Mouse (Mus musculus) intestine, embryonic 16.5 days (tissue): ENCODE measurements around the gene Cenpi. TPM values are rescaled to one million over a fixed set of nuclear protein-coding genes. Genes with fewer than 3 reads are reported as not detected.
A peak's percentile ranks its signal among the peaks of the same experiment; 100 is the strongest.

Source experiments
- ATAC-seq: fragments of 200-750 bp; cut with Nextera tagmentation; 2 replicates; pipeline ENCODE4 v1.8.0; 2017; ENCODE audit warnings: moderate TSS enrichment, moderate library complexity
- H3K27ac ChIP-seq: fragments of 300-500 bp; sonication (generic); 2 replicates; pipeline ENCODE4 v1.5.1; 2014; ENCODE audit warnings: mild to moderate bottlenecking, low read length
- H3K27me3 ChIP-seq: fragments of 300-500 bp; sonication (generic); replicated peaks from 2 replicates; pipeline ENCODE4 v1.6.1; 2014; ENCODE audit warnings: low read length, control low read depth, mixed read lengths; ENCODE audit not compliant: control insufficient read depth, insufficient read depth
- H3K36me3 ChIP-seq: fragments of 300-500 bp; sonication (generic); 2 replicates; pipeline ENCODE4 v1.6.1; 2014; ENCODE audit warnings: low read length, control low read depth; ENCODE audit not compliant: control insufficient read depth, insufficient read depth
- H3K4me1 ChIP-seq: fragments of 300-500 bp; sonication (generic); 2 replicates; pipeline ENCODE4 v1.6.1; 2014; ENCODE audit warnings: low read length, control low read depth, mixed read lengths; ENCODE audit not compliant: control insufficient read depth, insufficient read depth
- H3K4me2 ChIP-seq: fragments of 300-500 bp; sonication (generic); 2 replicates; pipeline ENCODE4 v1.6.1; 2014; ENCODE audit warnings: low read depth, low read length, control low read depth
- H3K4me3 ChIP-seq: fragments of 300-500 bp; sonication (generic); 2 replicates; pipeline ENCODE4 v1.5.1; 2014; ENCODE audit warnings: mild to moderate bottlenecking, low read length
- H3K9ac ChIP-seq: fragments of 300-500 bp; sonication (generic); 2 replicates; pipeline ENCODE4 v1.6.1; 2014; ENCODE audit warnings: low read depth, low read length
- H3K9me3 ChIP-seq: fragments of 300-500 bp; sonication (generic); 2 replicates; pipeline ENCODE4 v1.6.1; 2016; ENCODE audit warnings: low read length, control low read depth; ENCODE audit not compliant: control insufficient read depth
- WGBS: fragments of 180-500 bp; shearing (Covaris S2); extraction: QIAGEN DNeasy Blood & Tissue Kit; methylation state at CpG from one replicate; pipeline ENCODE4 v1.1.7; 2014; 5-methylcytosine and 5-hydroxymethylcytosine counted together
- polyA plus RNA-seq: library from polyadenylated mRNA; unstranded; fragments of >200 nt; fragmentation: Nextera tagmentation; extraction: Ambion mirVana; gene quantifications from 2 replicates; pipeline ENCODE4 v1.2.1, GENCODE M21; 2015

The Cenpi gene
- polyA plus RNA-seq: 20.3 and 21.2 TPM in 2 replicates

DNA sequence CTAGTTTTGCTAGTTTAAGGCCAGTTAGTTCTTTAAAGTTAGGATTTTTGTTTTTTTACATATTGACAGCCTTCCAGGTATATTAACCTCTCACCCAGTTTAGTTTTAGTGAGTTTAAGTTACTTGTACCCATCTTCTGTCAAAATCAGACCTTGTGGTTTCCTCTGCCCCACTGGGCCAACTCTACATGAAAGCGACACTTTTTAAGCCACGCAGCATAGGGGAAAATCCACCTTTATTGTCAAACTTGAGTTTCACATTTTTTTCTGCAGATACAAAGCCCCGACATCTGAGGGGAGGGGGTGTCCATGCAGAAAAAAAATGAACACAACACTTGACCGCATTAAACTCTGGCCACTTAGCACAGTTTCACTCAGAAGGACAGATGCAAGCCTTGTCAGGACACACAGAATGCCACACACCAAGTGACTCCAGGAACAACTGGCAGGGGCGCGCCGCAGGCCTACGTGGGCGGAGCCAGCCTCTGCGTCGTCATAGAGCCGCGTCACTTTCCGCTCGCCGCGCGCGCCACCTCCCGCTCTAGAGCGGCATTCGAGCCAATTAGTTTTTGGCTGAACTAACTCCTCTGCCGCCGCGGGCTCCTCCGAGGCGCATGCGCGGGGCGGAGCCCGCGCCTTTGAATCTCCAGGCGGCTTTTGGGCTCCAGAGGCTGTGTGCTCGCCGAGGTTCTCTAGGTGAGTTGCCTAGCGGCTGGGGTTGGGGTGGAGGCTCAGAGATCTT is at the start of gene Cenpi:
Cenpi (plus strand) TSS at position 551 of the 741 bp plus-strand sequence.
- ATAC-seq: peak; percentile 99
- H3K27me3 ChIP-seq: no peaks in the 10 kb centered on the region
- no peak within 1 kb of the TSS; the same call in 1 of the 2 replicates for H3K27ac ChIP-seq

DNA sequence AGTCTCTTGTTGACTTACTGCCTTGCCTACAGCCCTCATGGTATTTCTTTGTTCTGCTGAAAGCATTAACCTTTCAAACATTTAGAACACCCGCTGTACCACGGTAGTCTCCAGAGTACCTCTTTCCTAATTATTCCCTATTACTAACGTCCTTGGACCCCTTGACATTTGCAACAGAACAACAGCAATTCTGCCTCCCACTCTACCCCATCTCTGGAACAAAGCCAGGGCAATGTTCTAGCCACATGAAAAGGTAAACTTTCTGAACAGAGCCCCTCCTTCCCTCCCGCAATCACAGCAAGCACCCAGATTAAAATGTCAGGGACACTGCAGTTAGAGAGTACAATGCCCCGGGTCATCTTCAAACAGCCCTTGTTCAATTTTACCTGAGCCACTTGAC is 46.7 kb upstream of the Cenpi start:
- Histone ChIP-seq H3K36me3 (no peaks in the 10 kb centered on the region), H3K27ac (no peak overlapping the region), H3K9ac (no peak overlapping the region), H3K9me3 (no peaks in the 10 kb centered on the region), H3K27me3 (no peaks in the 10 kb centered on the region), H3K4me1 (no peaks in the 10 kb centered on the region), H3K4me2 (no peak overlapping the region), H3K4me3 (no peak overlapping the region)
- ATAC-seq: no peak
- 69% methylated on average over 5 of the region's 5 CpGs for WGBS

More for the DNA sequence above, at the start of gene Cenpi:
- Histone ChIP-seq H3K4me2 (peak within 1 kb of the TSS; percentile 51), H3K9ac (peak within 1 kb of the TSS; percentile 65), H3K36me3 (no peaks in the 10 kb centered on the region), H3K4me3 (peak within 1 kb of the TSS; percentile 49), H3K4me1 (no peaks in the 10 kb centered on the region), H3K9me3 (no peaks in the 10 kb centered on the region)
- 11% methylated on average over 36 of the region's 36 CpGs for WGBS

DNA sequence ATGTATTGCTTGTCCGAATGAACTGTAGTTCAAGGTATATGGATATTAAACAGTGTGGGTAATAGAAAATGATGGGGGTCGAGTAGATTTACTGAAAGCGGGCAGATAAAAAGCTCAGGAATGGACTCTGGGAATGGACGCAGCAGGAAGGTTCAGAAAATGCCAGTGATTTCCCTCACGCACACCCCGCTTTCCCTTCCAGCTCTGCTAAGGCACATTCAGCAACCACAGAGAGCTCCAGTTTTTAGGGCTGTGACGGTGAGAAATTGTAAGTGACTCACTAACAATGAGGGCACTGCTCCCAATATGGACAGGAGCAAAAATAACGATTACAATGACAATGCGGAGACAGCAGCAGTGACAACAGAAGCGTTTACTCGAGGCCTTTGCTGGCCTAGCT is 45.8 kb upstream of the Cenpi start:
- H3K27me3 ChIP-seq: no peaks in the 10 kb centered on the region
- no peak overlapping the region for H3K27ac ChIP-seq
- no peaks in the 10 kb centered on the region for H3K9me3 ChIP-seq
- H3K9ac ChIP-seq: no peak overlapping the region
- no peak overlapping the region for H3K4me3 ChIP-seq
- H3K36me3 ChIP-seq: no peaks in the 10 kb centered on the region
- no peak for ATAC-seq
- WGBS: 78% methylated on average over 11 of the region's 11 CpGs
- no peak overlapping the region for H3K4me2 ChIP-seq
- H3K4me1 ChIP-seq: no peaks in the 10 kb centered on the region

DNA sequence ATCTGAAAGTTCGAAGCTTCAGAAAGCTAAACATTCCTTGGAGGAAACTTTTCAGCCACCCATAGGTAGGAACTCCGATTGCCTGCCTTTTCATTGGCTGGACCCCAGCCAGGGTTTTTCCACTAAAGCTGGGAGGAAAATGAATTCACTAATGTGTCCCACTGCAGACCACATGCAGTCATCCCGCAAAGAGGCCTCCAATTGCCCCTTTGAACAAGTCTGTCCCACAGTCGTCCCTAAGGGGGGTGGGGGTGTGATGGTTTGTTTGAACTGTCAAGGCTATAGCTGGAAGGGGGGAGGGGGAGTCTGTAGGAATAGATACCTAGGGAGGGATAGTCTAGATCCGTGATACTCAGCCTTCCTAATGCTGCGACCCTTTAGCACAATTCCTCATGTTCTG is 32.2 kb upstream of the Cenpi start:
- H3K27ac ChIP-seq: peak overlapping the region; percentile 39

DNA sequence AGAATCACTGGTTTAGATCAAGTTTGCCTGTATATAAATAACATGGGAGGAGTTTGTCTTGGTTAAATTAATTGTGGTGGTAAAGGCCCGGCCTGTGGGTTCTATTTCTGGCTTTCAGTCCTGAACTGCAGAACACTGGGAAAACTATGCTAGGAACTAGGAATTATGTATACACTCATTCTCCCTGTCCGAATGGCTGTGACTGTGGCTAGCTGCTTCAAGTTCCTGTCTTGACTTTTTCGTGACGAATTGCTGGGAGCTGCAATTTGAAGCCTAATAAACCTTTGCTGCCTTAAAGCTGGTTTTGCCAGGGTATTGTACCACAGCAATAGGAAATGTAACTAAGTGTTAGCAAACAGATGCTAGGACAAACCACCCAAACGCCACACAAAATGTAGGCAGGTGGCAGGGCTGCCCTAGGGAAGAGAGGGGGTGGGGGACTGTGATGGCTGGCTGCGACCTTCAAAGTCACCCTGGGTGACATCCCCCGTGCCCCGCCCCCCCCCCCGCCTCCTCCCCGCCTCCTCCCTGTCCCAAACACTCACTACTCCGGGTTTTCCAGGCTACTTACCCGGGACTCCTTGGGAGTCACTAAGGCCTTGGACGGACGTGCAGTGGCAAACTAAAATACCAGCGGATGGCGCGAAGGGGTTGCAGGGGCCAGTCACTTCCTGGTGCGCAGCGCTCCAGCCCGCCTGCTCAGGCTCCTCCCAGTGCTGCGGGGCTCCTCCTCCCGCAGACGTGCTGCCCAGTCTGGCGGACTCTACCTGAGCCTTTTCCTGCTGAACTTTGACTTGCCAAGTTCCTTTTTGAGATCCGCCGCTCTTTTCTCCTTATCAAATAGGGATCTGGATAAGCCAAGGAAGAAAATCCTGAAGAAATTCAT is 31.4 kb upstream of the Cenpi start, which contains the start of gene Trmt2b:
Trmt2b (minus strand) TSS at position 710 of the 886 bp plus-strand sequence.
- no peaks in the 10 kb centered on the region for H3K36me3 ChIP-seq
- H3K4me1 ChIP-seq: no peaks in the 10 kb centered on the region
- peak within 1 kb of the TSS; percentile 89 for H3K27ac ChIP-seq
- H3K9ac ChIP-seq: peak within 1 kb of the TSS; percentile 56
- ATAC-seq: peak; percentile 97
- no peaks in the 10 kb centered on the region for H3K9me3 ChIP-seq
- peak within 1 kb of the TSS; percentile 45 for H3K4me3 ChIP-seq
- 16% methylated on average over 22 of the region's 26 CpGs for WGBS
- peak within 1 kb of the TSS; percentile 47 for H3K4me2 ChIP-seq
- H3K27me3 ChIP-seq: no peaks in the 10 kb centered on the region

More for the DNA sequence above, 32.2 kb upstream of the Cenpi start:
- Histone ChIP-seq H3K27me3 (no peaks in the 10 kb centered on the region), H3K4me1 (no peaks in the 10 kb centered on the region), H3K9me3 (no peaks in the 10 kb centered on the region), H3K9ac (peak overlapping the region; percentile 19; the same call in 1 of the 2 replicates), H3K4me2 (peak overlapping the region; percentile 47), H3K4me3 (peak overlapping the region; percentile 45), H3K36me3 (no peaks in the 10 kb centered on the region)
- ATAC-seq: peak; percentile 27; the same call in 1 of the 2 replicates
- 29% methylated on average over 6 of the region's 6 CpGs for WGBS

DNA sequence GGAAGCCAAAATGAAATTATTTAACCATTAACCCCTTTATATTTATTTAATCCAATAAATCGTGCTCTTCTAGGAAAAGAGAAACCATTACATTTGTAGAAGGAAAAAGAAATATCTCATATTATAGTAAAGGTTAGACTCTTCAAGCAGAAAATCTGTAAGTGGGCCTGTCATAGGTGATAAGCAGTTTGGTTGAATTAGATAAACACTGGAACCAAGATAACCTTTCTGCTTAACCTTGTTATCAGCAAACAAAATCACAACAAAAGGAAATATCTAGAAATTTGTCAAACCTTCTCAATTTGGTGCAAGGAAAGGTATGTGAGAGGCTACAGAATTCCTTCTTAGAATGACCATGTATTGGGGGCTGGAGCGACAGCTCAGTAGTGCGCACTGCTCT is 27.4 kb upstream of the Cenpi start:
- Histone ChIP-seq H3K27ac (no peak overlapping the region), H3K36me3 (no peaks in the 10 kb centered on the region), H3K27me3 (no peaks in the 10 kb centered on the region), H3K4me1 (no peaks in the 10 kb centered on the region), H3K4me3 (no peak overlapping the region), H3K9me3 (no peaks in the 10 kb centered on the region), H3K9ac (no peak overlapping the region), H3K4me2 (no peak overlapping the region)
- 77% methylated on average over 3 of the region's 3 CpGs for WGBS
- no peak for ATAC-seq

DNA sequence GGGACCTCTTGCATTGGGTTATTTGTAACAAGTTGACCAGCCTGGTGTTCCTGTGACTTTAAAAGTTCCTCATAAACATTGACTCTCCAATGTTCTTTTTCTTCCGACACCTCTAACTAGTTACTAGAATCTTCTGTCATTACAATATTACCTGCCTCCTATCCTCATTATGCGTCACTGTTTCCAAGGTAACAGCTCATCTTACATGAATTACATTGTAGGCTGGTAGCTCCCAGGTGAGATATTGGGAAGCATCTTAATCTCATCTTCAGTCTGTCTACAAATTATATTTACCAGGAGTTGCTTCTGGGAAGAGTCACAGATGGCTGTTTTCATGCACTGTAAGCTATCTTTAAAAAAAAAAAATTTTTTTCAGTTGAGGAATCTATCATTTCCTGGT is 22.8 kb upstream of the Cenpi start:
- ATAC-seq: no peak
- H3K4me2 ChIP-seq: no peak overlapping the region
- H3K9me3 ChIP-seq: no peaks in the 10 kb centered on the region
- H3K9ac ChIP-seq: no peak overlapping the region
- no peak overlapping the region for H3K4me3 ChIP-seq
- no peaks in the 10 kb centered on the region for H3K4me1 ChIP-seq
- WGBS: 89% methylated on average over 2 of the region's 2 CpGs
- no peaks in the 10 kb centered on the region for H3K36me3 ChIP-seq
- H3K27me3 ChIP-seq: no peaks in the 10 kb centered on the region
- no peak overlapping the region for H3K27ac ChIP-seq

DNA sequence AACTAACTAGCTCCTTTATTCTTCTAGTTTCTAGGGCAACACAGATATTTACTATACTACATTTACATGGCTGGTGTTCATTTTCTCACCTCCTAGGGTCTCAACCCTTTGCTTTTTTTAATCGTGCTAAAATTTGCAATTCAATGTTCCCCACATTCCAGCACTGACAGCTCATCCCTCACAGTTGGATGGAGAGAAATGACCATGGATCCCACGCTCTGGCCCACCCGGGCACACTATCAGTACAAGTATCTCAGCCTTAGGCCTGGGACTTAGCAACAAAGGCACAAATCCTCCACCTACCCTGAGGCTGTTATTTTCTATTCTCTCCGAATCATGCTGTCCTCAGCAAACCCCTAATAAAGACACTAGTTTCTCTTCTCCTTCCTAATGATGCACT is 22.1 kb upstream of the Cenpi start:
- Histone ChIP-seq H3K4me1 (no peaks in the 10 kb centered on the region), H3K4me3 (no peak overlapping the region), H3K36me3 (no peaks in the 10 kb centered on the region), H3K27me3 (no peaks in the 10 kb centered on the region), H3K9me3 (no peaks in the 10 kb centered on the region), H3K4me2 (no peak overlapping the region), H3K9ac (no peak overlapping the region), H3K27ac (no peak overlapping the region)
- 63% methylated on average over 4 of the region's 4 CpGs for WGBS
- no peak for ATAC-seq

DNA sequence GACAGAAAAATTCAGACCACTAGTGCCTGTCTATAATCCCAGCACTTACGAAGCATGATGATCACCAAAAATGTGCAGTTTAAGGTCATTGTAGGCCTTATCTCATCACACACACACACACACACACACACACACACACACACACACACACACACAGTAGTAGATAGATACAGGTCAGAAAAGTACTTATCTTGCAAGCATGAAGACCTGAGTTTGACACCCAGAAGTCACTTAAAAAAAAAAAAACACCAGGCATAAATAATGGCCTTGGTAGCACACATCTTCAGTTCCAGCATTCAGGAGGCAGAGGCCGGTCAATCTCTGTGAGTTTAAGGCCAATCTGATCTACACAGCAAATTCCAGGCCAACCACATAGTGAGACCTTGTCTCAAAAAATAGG is 20.6 kb upstream of the Cenpi start:
- no peaks in the 10 kb centered on the region for H3K4me1 ChIP-seq
- no peak overlapping the region for H3K4me3 ChIP-seq
- H3K27me3 ChIP-seq: no peaks in the 10 kb centered on the region
- whole genome bisulfite sequencing: 93% methylated on average over 2 of the region's 2 CpGs
- H3K9me3 ChIP-seq: no peaks in the 10 kb centered on the region
- no peak for ATAC-seq
- H3K27ac ChIP-seq: no peak overlapping the region
- H3K4me2 ChIP-seq: no peak overlapping the region
- no peak overlapping the region for H3K9ac ChIP-seq
- H3K36me3 ChIP-seq: no peaks in the 10 kb centered on the region
